Mouse (Mus musculus) cerebellum, adult 2 months (tissue): ENCODE data around the gene Tprg.

Experiments used
- CTCF ChIP-seq: fragments of 200-500 bp; IDR thresholded peaks from 2 replicates; pipeline ENCODE4 v1.5.1; 2011; ENCODE audit warnings: low read depth, mild to moderate bottlenecking, control low read depth, low read length, moderate library complexity, borderline replicate concordance; ENCODE audit not compliant: insufficient read depth
- POLR2A ChIP-seq: fragments of 200-500 bp; IDR thresholded peaks from 2 replicates; pipeline ENCODE4 v1.6.1; 2011; ENCODE audit warnings: low read length, control low read depth, borderline replicate concordance; ENCODE audit not compliant: insufficient read depth

GRCm38 (mm10) chr16:25250129-25250749 lies 36.4 kb upstream of the Tprg start:
- TF ChIP-seq CTCF = no peak
- TF ChIP-seq POLR2A = no peak
